Mouse (Mus musculus): ENCODE data around the gene Tmem88.

Tmem88 gene

DNA sequence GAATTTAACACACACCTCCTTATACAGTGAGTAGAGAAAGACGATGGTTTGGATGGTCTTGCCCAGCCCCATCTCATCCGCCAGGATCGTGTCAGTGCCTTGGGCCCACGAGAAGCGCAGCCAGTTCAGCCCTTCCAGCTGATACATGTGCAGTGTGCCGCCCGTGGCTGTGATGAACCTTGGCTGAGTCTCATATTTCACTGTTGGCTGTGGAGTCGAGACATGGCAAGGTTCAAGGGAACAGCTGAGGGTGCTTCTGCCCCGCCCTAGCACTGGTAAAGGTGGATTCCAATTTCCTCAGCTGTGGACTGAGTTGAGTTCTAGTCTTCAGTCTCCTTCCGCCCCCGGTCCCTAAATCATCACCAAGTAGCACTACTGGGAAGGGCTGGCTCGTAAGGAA lies 40.3 kb downstream of the Tmem88 start:
- no peak for DNase-seq

DNA sequence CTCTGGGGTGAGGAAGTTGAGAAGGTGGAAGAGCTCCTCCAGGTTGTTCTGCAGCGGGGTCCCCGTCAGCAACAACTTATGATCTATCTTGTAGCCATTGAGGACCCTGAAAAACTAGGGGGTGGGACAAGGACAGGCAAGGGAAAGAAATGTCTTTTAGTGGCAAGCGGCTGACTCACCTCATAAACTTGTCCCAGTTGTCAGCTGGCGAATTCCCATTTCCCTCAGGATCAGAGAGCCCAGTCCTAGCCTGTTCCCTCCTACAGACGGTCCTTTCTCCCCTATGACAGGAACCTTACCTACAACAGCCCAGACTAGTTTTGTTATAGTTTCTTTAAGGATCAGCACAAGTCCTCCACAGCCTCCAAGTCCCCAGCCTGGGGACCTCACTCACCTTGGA lies 41.5 kb downstream of the Tmem88 start:
- DNase-seq = no peak

Measured in liver (tissue).